Mouse (Mus musculus): ENCODE results near the gene Nop9.

DNA sequence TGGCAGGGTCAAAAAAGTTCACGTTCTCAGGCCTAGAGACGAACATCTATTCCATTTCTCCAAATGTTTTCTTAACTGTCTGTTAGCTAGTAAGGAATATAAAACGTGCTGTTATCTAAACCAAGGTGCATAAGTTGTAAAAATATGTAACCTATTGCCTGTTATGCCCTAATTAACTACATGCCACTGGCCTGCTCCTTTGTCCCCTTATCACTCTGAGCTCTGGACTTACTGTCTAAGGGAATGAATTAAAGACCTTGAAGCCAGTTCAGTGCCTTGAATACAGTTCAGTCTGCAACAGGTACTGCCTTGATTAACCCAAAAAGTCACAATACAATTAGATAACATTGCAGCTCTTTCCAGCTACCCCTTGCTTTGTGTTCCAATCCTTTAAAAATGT, 10.2 kb upstream of the Nop9 start:
- TF ChIP-seq CTCF (IDR thresholded peaks at IDR 0.05; ENCODE audit: insufficient read depth, low read length): no peak
- no peak for TF ChIP-seq POLR2A (IDR thresholded peaks at IDR 0.05; ENCODE audit: borderline replicate concordance, extremely low read depth, low read depth, low read length)
